Mouse (Mus musculus): Measurements from ENCODE around the gene Mef2c.

GRCm38 (mm10) chr13:83530889-83531288, 27.1 kb downstream of the Mef2c start:
- TF ChIP-seq POLR2A (IDR thresholded peaks at IDR 0.05; ENCODE audit: extremely low read depth, insufficient read depth, low read length), result no peak
- TF ChIP-seq CTCF (IDR thresholded peaks at IDR 0.05; ENCODE audit: extremely low read depth, insufficient read depth, low read length), result no peak
